Mouse (Mus musculus) heart, postnatal 0 days (tissue): ENCODE measurements around the gene Kncn.

Source experiments
- CTCF ChIP-seq: IDR thresholded peaks from 2 replicates; pipeline ENCODE4 v1.5.1; 2016; ENCODE audit warnings: antibody characterized with exemption, control low read depth, low read depth
- EP300 ChIP-seq: IDR thresholded peaks from 2 replicates; pipeline ENCODE4 v1.6.1; 2016; ENCODE audit warnings: antibody characterized with exemption, low read depth

DNA sequence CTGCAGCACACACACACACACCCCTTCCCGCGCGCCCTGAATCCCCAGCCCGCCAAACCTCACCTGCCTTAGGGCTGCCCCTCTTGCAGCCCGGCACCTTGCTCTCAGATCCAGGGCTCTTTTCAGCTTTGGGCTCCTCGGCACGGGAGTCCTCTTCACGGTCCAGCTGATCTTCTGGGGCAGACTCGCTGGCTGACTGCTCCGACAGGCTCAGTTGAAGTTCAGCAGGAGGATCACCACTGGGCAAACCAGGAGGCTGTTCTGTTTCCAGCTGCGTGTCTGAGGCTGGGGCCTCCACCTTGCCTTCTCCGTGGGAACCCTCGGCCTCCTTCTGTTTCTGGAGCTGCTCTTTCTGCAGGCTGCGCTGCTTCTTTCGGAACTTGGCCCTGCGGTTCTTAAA, 35.7 kb downstream of the Kncn start:
- TF ChIP-seq EP300: no peak
- no peak for TF ChIP-seq CTCF
